Mouse (Mus musculus): ENCODE results near the gene Ahdc1.
A peak's percentile ranks its signal among the peaks of the same experiment; 100 is the strongest.

Ahdc1 gene

GRCm38 (mm10) chr4:133011028-133011820 is at the start of gene Ahdc1:
Gene Ahdc1, plus strand, starts transcription at chr4:133011260.
- peak; percentile 95 for DNase-seq (ENCODE audit: low read depth, low spot score)

- no peak for DNase-seq (ENCODE audit: low read depth, low spot score)
Observed at GRCm38 (mm10) chr4:132961866-132962265, 49.2 kb upstream of the Ahdc1 start.

GRCm38 (mm10) chr4:132962628-132963027 is 48.4 kb upstream of the Ahdc1 start:
- no peak for DNase-seq (ENCODE audit: low read depth, low spot score)

- no peak for DNase-seq (ENCODE audit: low read depth, low spot score)
Observed at GRCm38 (mm10) chr4:132963436-132963835, 47.6 kb upstream of the Ahdc1 start.

GRCm38 (mm10) chr4:132964064-132964463 is 47.0 kb upstream of the Ahdc1 start:
- DNase-seq (ENCODE audit: low read depth, low spot score) = no peak

- DNase-seq (ENCODE audit: low read depth, low spot score) = no peak
Observed at GRCm38 (mm10) chr4:132964473-132964872, 46.6 kb upstream of the Ahdc1 start.

GRCm38 (mm10) chr4:132968105-132968938 is 42.7 kb upstream of the Ahdc1 start:
- no peak for DNase-seq (ENCODE audit: low read depth, low spot score)

GRCm38 (mm10) chr4:132971601-132972000 is 39.5 kb upstream of the Ahdc1 start:
- no peak for DNase-seq (ENCODE audit: low read depth, low spot score)

GRCm38 (mm10) chr4:132972101-132972500 is 39.0 kb upstream of the Ahdc1 start:
- no peak for DNase-seq (ENCODE audit: low read depth, low spot score)

- no peak for DNase-seq (ENCODE audit: low read depth, low spot score)
Observed at GRCm38 (mm10) chr4:132972556-132972955, 38.5 kb upstream of the Ahdc1 start.

GRCm38 (mm10) chr4:132973186-132973585 is 37.9 kb upstream of the Ahdc1 start:
- DNase-seq (ENCODE audit: low read depth, low spot score) = no peak

GRCm38 (mm10) chr4:132973814-132974398 is 37.2 kb upstream of the Ahdc1 start, which contains the start of gene Fgr:
Gene Fgr, plus strand, starts transcription at chr4:132974095.
- DNase-seq (ENCODE audit: low read depth, low spot score) = no peak

GRCm38 (mm10) chr4:132974904-132975303 is 36.2 kb upstream of the Ahdc1 start:
- peak; percentile 82 for DNase-seq (ENCODE audit: low read depth, low spot score)

GRCm38 (mm10) chr4:132975791-132976190 is 35.3 kb upstream of the Ahdc1 start:
- no peak for DNase-seq (ENCODE audit: low read depth, low spot score)

- DNase-seq (ENCODE audit: low read depth, low spot score) = no peak
Observed at GRCm38 (mm10) chr4:132976729-132977128, 34.3 kb upstream of the Ahdc1 start.

- DNase-seq (ENCODE audit: low read depth, low spot score) = no peak
Observed at GRCm38 (mm10) chr4:132977597-132977996, 33.5 kb upstream of the Ahdc1 start.

GRCm38 (mm10) chr4:132979186-132979585 is 31.9 kb upstream of the Ahdc1 start:
- DNase-seq (ENCODE audit: low read depth, low spot score) = no peak

- no peak for DNase-seq (ENCODE audit: low read depth, low spot score)
Observed at GRCm38 (mm10) chr4:132981621-132982020, 29.4 kb upstream of the Ahdc1 start.

GRCm38 (mm10) chr4:132982999-132983398 is 28.1 kb upstream of the Ahdc1 start:
- no peak for DNase-seq (ENCODE audit: low read depth, low spot score)

- DNase-seq (ENCODE audit: low read depth, low spot score) = peak; percentile 66
Observed at GRCm38 (mm10) chr4:132983664-132984512, 27.2 kb upstream of the Ahdc1 start.
